Mouse (Mus musculus) gastrocnemius, postnatal 36 days (tissue): ENCODE measurements around the gene Awat2. TPM values are rescaled to one million over a fixed set of nuclear protein-coding genes. Genes with fewer than 3 reads are reported as not detected.
"Not testable (repeated sequence)": the region's sequence is repeated elsewhere in the genome, so short reads cannot be mapped to it uniquely, and the experiment has no call there.

Source experiments
- DNase-seq, 2 experiments: peaks; one replicate each; pipeline ENCODE4 v3.0.0; 2022
- intact Hi-C: fragments of 180-260 bp; cut with DNase I; formaldehyde crosslinking; loops from one replicate; pipeline ENCODE4 v1.15.1; 2025
- long read RNA-seq, 2 experiments: library from polyadenylated mRNA; stranded (forward); transcript quantifications; one replicate each; pipeline ENCODE4 v2.0.0; 2021
- total RNA-seq, 2 experiments: library from RNA; stranded (reverse); gene quantifications; 2 replicates each; pipeline ENCODE4 v1.2.3; 2021

Awat2 gene
- under 1 TPM in 1 of 2 experiments, not detected in 1; 0.18 TPM for total RNA-seq
- long read RNA-seq, experiment 1, result 0 reads
- long read RNA-seq, experiment 2, result 0 reads

- intact Hi-C loops, DNase-seq: not testable (repeated sequence)
Observed at GRCm38 (mm10) chrX:100442617-100443016, at the start of gene Awat2. Gene Awat2 (minus strand): TSS chrX:100442717.

GRCm38 (mm10) chrX:100480317-100480716, 37.8 kb upstream of the Awat2 start:
- intact Hi-C loops, result loop anchor here (2.0 kb wide), 2 partner anchors 86 to 628 kb away; no protein-coding TSS in a partner anchor
- DNase-seq, result peak; percentile 24 to 41

GRCm38 (mm10) chrX:100475569-100476223, 33.2 kb upstream of the Awat2 start:
- no peak for DNase-seq
- intact Hi-C loops, result loop anchor here (5.0 kb wide), 1 partner anchor 668 kb away; no protein-coding TSS in a partner anchor

- no peak for DNase-seq
- intact Hi-C loops, result no loop called here
Observed at GRCm38 (mm10) chrX:100471491-100471890, 29.0 kb upstream of the Awat2 start.

- DNase-seq, result no peak
- intact Hi-C loops, result no loop called here
Observed at GRCm38 (mm10) chrX:100470126-100470525, 27.6 kb upstream of the Awat2 start.

- intact Hi-C loops, result no loop called here
- no peak for DNase-seq
Observed at GRCm38 (mm10) chrX:100468047-100468446, 25.5 kb upstream of the Awat2 start.

GRCm38 (mm10) chrX:100443532-100443931, 1.0 kb upstream of the Awat2 start:
- intact Hi-C loops, result no loop called here
- DNase-seq, result no peak

GRCm38 (mm10) chrX:100432311-100432710, 10.2 kb downstream of the Awat2 start:
- DNase-seq, result no peak
- intact Hi-C loops, result no loop called here

GRCm38 (mm10) chrX:100428693-100429092, 13.8 kb downstream of the Awat2 start, which contains the start of gene Otud6a:
Gene Otud6a (plus strand): TSS chrX:100429013.
- no peak for DNase-seq
- intact Hi-C loops, result no loop called here

GRCm38 (mm10) chrX:100409245-100409644, 33.3 kb downstream of the Awat2 start:
- DNase-seq, result no peak
- intact Hi-C loops, result no loop called here

- DNase-seq, result no peak
- intact Hi-C loops, result no loop called here
Observed at GRCm38 (mm10) chrX:100401657-100402056, 40.9 kb downstream of the Awat2 start.

GRCm38 (mm10) chrX:100400900-100401299, 41.6 kb downstream of the Awat2 start:
- intact Hi-C loops, result no loop called here
- DNase-seq, result no peak

- DNase-seq, result no peak
- intact Hi-C loops, result loop anchor here (2.0 kb wide), 1 partner anchor 86 kb away; no protein-coding TSS in a partner anchor
Observed at GRCm38 (mm10) chrX:100395026-100395425, 47.5 kb downstream of the Awat2 start.

- intact Hi-C loops, result loop anchor here (2.0 kb wide), 1 partner anchor 86 kb away; no protein-coding TSS in a partner anchor
Observed at GRCm38 (mm10) chrX:100394223-100394861, 48.2 kb downstream of the Awat2 start.

GRCm38 (mm10) chrX:100392304-100392703, 50.2 kb downstream of the Awat2 start:
- intact Hi-C loops, result loop anchor here (2.0 kb wide), 1 partner anchor 540 kb away; no protein-coding TSS in a partner anchor
- no peak for DNase-seq

More at GRCm38 (mm10) chrX:100394223-100394861, 48.2 kb downstream of the Awat2 start:
- no peak for DNase-seq

- intact Hi-C loops, result no loop called here
- no peak for DNase-seq
Observed at GRCm38 (mm10) chrX:100389887-100390286, 52.6 kb downstream of the Awat2 start.

GRCm38 (mm10) chrX:100356974-100357373, 85.5 kb downstream of the Awat2 start:
- intact Hi-C loops, result no loop called here
- no peak for DNase-seq
